Mouse (Mus musculus) lung, embryonic 16.5 days (tissue): ENCODE measurements around the gene Armc7. TPM values are rescaled to one million over a fixed set of nuclear protein-coding genes. Genes with fewer than 3 reads are reported as not detected.

Experiments used
- ATAC-seq: fragments of 200-750 bp; cut with Nextera tagmentation; 2 replicates; pipeline ENCODE4 v1.8.0; 2017; ENCODE audit warnings: low read depth, mild to moderate bottlenecking, moderate library complexity
- H3K27ac ChIP-seq: fragments of 300-500 bp; sonication (generic); 2 replicates; pipeline ENCODE4 v1.5.1; 2014; ENCODE audit warnings: mild to moderate bottlenecking, control low read depth, low read length
- H3K27me3 ChIP-seq: fragments of 300-500 bp; sonication (generic); 2 replicates; pipeline ENCODE4 v1.6.1; 2014; ENCODE audit warnings: low read depth, low read length, mixed read lengths; ENCODE audit not compliant: control insufficient read depth, insufficient read depth
- H3K36me3 ChIP-seq: fragments of 300-500 bp; sonication (generic); 2 replicates; pipeline ENCODE4 v1.6.1; 2014; ENCODE audit warnings: low read length; ENCODE audit not compliant: control insufficient read depth, insufficient read depth
- H3K4me1 ChIP-seq: fragments of 300-500 bp; sonication (generic); replicated peaks from 2 replicates; pipeline ENCODE4 v1.6.1; 2014; ENCODE audit warnings: low read length, mixed read lengths; ENCODE audit not compliant: control insufficient read depth, insufficient read depth
- H3K4me2 ChIP-seq: fragments of 300-500 bp; sonication (generic); 2 replicates; pipeline ENCODE4 v1.6.1; 2014; ENCODE audit warnings: low read depth, low read length, control low read depth
- H3K4me3 ChIP-seq: fragments of 300-500 bp; sonication (generic); 2 replicates; pipeline ENCODE4 v1.5.1; 2014; ENCODE audit warnings: mild to moderate bottlenecking, low read length, control low read depth
- H3K9ac ChIP-seq: fragments of 300-500 bp; sonication (generic); 2 replicates; pipeline ENCODE4 v1.6.1; 2014; ENCODE audit warnings: low read length, control low read depth
- H3K9me3 ChIP-seq: fragments of 300-500 bp; sonication (generic); 2 replicates; pipeline ENCODE4 v1.6.1; 2016; ENCODE audit warnings: low read length; ENCODE audit not compliant: control insufficient read depth
- WGBS: fragments of 180-500 bp; shearing (Covaris S2); extraction: QIAGEN DNeasy Blood & Tissue Kit; methylation state at CpG from one replicate; pipeline ENCODE4 v1.1.7; 2014; 5-methylcytosine and 5-hydroxymethylcytosine counted together
- polyA plus RNA-seq: library from polyadenylated mRNA; unstranded; fragments of >200 nt; fragmentation: Nextera tagmentation; extraction: Ambion mirVana; gene quantifications from 2 replicates; pipeline ENCODE4 v1.2.1, GENCODE M21; 2015

The Armc7 gene
- polyA plus RNA-seq, 1 experiment from 2014 or later, result 7.4 TPM

- WGBS, result 64% methylated on average over 5 of the region's 5 CpGs
- Histone ChIP-seq H3K36me3 (no peaks in the 10 kb centered on the region), H3K4me1 (peaks cover 7% of the 10 kb centered on the region; the same call in 1 of the 2 replicates), H3K27ac (no peak overlapping the region), H3K4me2 (no peak overlapping the region), H3K27me3 (no peaks in the 10 kb centered on the region), H3K9me3 (peaks cover 3% of the 10 kb centered on the region; the same call in 1 of the 2 replicates), H3K9ac (no peak overlapping the region), H3K4me3 (no peak overlapping the region)
- ATAC-seq, result no peak
Measured at GRCm38 (mm10) chr11:115437571-115438122, 37.8 kb upstream of the Armc7 start.

DNA sequence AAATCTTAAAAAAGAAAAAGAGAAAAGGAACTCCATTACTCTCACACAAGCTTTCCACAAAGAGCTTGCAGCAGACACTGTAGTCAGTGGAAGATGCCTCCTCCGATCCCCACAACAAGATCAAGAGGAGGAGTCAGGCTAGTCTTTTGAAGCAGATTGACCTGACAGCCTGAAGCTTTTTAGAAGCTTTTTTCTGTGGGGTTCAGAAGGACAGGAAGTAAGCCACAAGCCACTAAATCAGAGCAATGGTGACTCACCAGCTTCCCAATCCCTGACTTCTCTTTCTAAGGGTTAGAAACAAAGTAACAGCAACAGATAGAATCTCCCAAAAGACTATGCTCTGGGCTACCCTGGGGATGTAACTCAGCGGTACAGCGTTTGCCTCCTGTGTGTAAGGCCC is 36.1 kb upstream of the Armc7 start:
- Histone ChIP-seq H3K27me3 (no peaks in the 10 kb centered on the region), H3K4me1 (peaks cover 7% of the 10 kb centered on the region; the same call in 1 of the 2 replicates)
- WGBS, result 83% methylated on average over 3 of the region's 3 CpGs

GRCm38 (mm10) chr11:115439906-115440595 is 35.4 kb upstream of the Armc7 start, which contains the start of gene Trim80:
Gene Trim80 (plus strand): TSS chr11:115440545.
- no peak within 1 kb of the TSS for H3K9ac ChIP-seq
- H3K36me3 ChIP-seq, result no peaks in the 10 kb centered on the region
- no peak for ATAC-seq
- no peak within 1 kb of the TSS for H3K4me3 ChIP-seq
- peaks cover 7% of the 10 kb centered on the region; the same call in 1 of the 2 replicates for H3K4me1 ChIP-seq
- no peak within 1 kb of the TSS for H3K4me2 ChIP-seq
- peaks cover 3% of the 10 kb centered on the region; the same call in 1 of the 2 replicates for H3K9me3 ChIP-seq
- H3K27ac ChIP-seq, result no peak within 1 kb of the TSS
- 90% methylated on average over 9 of the region's 9 CpGs for WGBS
- no peaks in the 10 kb centered on the region for H3K27me3 ChIP-seq

More for the DNA sequence above, 36.1 kb upstream of the Armc7 start:
- Histone ChIP-seq H3K36me3 (no peaks in the 10 kb centered on the region), H3K27ac (no peak overlapping the region), H3K9ac (no peak overlapping the region), H3K9me3 (peaks cover 3% of the 10 kb centered on the region; the same call in 1 of the 2 replicates), H3K4me2 (no peak overlapping the region), H3K4me3 (no peak overlapping the region)
- no peak for ATAC-seq

DNA sequence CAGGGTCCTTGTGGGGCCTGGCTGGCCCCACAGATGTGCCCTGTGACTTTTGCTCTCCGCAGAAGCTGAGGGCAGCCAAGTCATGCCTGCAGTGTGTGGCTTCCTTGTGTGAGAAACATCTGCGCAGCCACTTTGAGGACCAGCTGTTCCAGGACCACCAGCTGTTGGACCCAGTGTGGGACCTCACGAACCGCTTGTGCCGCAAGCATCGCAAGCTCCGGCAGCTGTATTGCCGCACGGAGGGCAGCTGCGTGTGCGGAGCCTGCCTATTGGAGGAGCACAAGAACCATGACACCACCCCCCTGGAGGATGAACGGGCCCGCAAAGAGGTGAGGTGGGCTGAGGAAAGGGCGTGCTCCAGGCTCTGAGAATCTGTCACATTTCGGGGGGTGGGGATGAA is 34.0 kb upstream of the Armc7 start:
- Histone ChIP-seq H3K4me2 (no peak overlapping the region), H3K36me3 (no peaks in the 10 kb centered on the region), H3K9me3 (peaks cover 3% of the 10 kb centered on the region; the same call in 1 of the 2 replicates), H3K4me3 (no peak overlapping the region), H3K4me1 (no peaks in the 10 kb centered on the region), H3K27me3 (no peaks in the 10 kb centered on the region), H3K9ac (no peak overlapping the region), H3K27ac (no peak overlapping the region)
- 36% methylated on average over 15 of the region's 15 CpGs for WGBS
- ATAC-seq, result 0 out of 2 replicates have a peak, but pooled peaks have one; percentile 43

GRCm38 (mm10) chr11:115446906-115447305 is 28.6 kb upstream of the Armc7 start:
- H3K27me3 ChIP-seq, result no peaks in the 10 kb centered on the region
- no peak overlapping the region for H3K4me2 ChIP-seq
- ATAC-seq, result no peak
- H3K9me3 ChIP-seq, result no peaks in the 10 kb centered on the region
- H3K36me3 ChIP-seq, result no peaks in the 10 kb centered on the region
- H3K4me1 ChIP-seq, result peaks cover 5% of the 10 kb centered on the region
- 7% methylated on average over 3 of the region's 3 CpGs for WGBS
- H3K27ac ChIP-seq, result no peak overlapping the region
- 0 out of 2 replicates have a peak overlapping the region, but pooled peaks have one; percentile 15 for H3K9ac ChIP-seq
- no peak overlapping the region for H3K4me3 ChIP-seq

DNA sequence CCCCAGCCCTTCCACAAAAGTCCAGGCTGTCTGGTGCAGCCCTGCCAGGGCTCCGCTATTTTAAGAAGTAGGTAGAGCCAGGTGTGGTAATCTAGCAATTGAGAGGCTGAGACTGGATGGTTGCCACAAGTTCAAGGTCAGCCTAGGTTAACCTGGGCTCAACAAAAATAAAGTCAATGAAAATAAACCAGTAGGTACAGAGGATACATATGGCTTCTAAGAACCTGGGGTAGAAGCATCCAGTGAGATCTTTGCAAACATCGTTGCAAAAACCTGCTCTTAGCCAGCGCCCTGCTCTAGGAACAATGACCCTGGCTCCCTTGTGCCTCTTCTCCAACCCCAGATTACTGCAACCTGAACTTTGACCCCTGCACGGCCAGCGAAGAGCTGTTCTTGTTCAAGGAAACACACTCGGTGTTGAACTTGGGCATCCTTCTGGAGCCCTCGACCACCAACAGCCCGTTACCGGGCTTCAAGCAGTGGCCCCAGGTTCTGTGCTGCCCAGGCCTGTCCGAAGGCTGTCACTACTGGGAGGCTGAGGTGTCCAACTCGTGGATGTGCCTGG is 28.1 kb upstream of the Armc7 start:
- no peak for ATAC-seq
- no peak overlapping the region for H3K9ac ChIP-seq
- no peaks in the 10 kb centered on the region for H3K27me3 ChIP-seq
- no peaks in the 10 kb centered on the region for H3K36me3 ChIP-seq
- H3K27ac ChIP-seq, result no peak overlapping the region
- WGBS, result 78% methylated on average over 11 of the region's 11 CpGs
- no peaks in the 10 kb centered on the region for H3K9me3 ChIP-seq
- H3K4me3 ChIP-seq, result no peak overlapping the region
- no peak overlapping the region for H3K4me2 ChIP-seq
- H3K4me1 ChIP-seq, result peaks cover 5% of the 10 kb centered on the region

GRCm38 (mm10) chr11:115448075-115448474 is 27.4 kb upstream of the Armc7 start:
- no peaks in the 10 kb centered on the region for H3K9me3 ChIP-seq
- H3K27ac ChIP-seq, result no peak overlapping the region
- H3K4me1 ChIP-seq, result peaks cover 5% of the 10 kb centered on the region
- H3K4me2 ChIP-seq, result no peak overlapping the region
- no peaks in the 10 kb centered on the region for H3K36me3 ChIP-seq
- H3K9ac ChIP-seq, result no peak overlapping the region
- H3K4me3 ChIP-seq, result no peak overlapping the region
- no peak for ATAC-seq
- H3K27me3 ChIP-seq, result no peaks in the 10 kb centered on the region
- 88% methylated on average over 16 of the region's 16 CpGs for WGBS

GRCm38 (mm10) chr11:115448998-115449397 is 26.5 kb upstream of the Armc7 start:
- H3K36me3 ChIP-seq, result no peaks in the 10 kb centered on the region
- no peaks in the 10 kb centered on the region for H3K9me3 ChIP-seq
- H3K27me3 ChIP-seq, result no peaks in the 10 kb centered on the region
- peaks cover 5% of the 10 kb centered on the region for H3K4me1 ChIP-seq
- H3K9ac ChIP-seq, result no peak overlapping the region
- no peak overlapping the region for H3K4me3 ChIP-seq
- H3K27ac ChIP-seq, result no peak overlapping the region
- WGBS, result 46% methylated on average over 7 of the region's 7 CpGs
- no peak overlapping the region for H3K4me2 ChIP-seq
- no peak for ATAC-seq

DNA sequence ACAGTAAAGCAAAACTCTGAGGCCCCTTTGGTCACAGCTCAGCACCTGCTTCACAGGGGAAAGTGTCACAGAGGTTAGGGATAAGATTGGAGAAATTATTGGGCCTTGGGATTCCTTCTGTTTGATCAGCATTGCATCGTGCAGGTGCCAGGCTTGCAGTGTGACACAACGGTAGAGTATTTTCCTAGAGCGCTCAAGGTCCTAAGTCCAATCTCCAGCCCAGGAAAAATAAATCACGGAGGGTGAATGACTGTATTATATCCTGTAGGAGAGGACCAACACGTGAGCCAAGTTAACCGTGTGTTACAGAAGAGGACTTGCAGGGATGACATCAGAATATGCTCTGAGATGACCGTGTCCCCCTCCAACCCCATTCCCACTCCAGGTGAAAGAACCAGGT is 25.3 kb upstream of the Armc7 start:
- Histone ChIP-seq H3K27me3 (no peaks in the 10 kb centered on the region), H3K9ac (no peak overlapping the region), H3K4me1 (peaks cover 5% of the 10 kb centered on the region), H3K4me2 (no peak overlapping the region), H3K36me3 (no peaks in the 10 kb centered on the region), H3K4me3 (no peak overlapping the region), H3K27ac (no peak overlapping the region), H3K9me3 (no peaks in the 10 kb centered on the region)
- 78% methylated on average over 7 of the region's 7 CpGs for WGBS
- no peak for ATAC-seq
